8 mouse cellular contexts compared by ENCODE assay signal in genomic region chr7:25688810-25689586, GRCm38 (mm10). TPM values are rescaled to one million over a fixed set of nuclear protein-coding genes. Genes with fewer than 3 reads are reported as not detected.
DNase-seq lines count a peak whose midpoint lies in the region; ATAC-seq lines count a peak whose summit lies in the region.

No protein-coding gene starts in this region.

- peaks cover 12% of the 10 kb centered on the region for H3K36me3 ChIP-seq in heart, embryonic 10.5 days
- no peaks in the 10 kb centered on the region for H3K36me3 ChIP-seq in kidney, embryonic 14.5 days (ENCODE audit: control insufficient read depth, insufficient read depth, low read length)

- intact Hi-C loops in left cerebral cortex, postnatal 4 days (cut with DNase I): no loop called here

- DNase-seq in cerebellum, postnatal 10 days: peak; percentile 60 to 65
- no peak for DNase-seq in cerebellum, adult 9-10 months
- peak; percentile 78 for DNase-seq in embryo, embryonic 11 days
- DNase-seq in heart, embryonic 10.5 days (ENCODE audit: low spot score): peak; percentile 93
- DNase-seq in lung, postnatal 36 days: peak; percentile 90
- DNase-seq in spleen, adult 18-20 months: peak; percentile 82 to 83
- no peak for DNase-seq in left cerebral cortex, postnatal 4 days

- H3K4me2 ChIP-seq in kidney, embryonic 14.5 days (replicated peaks; ENCODE audit: low read depth, low read length): peak overlapping the region; percentile 94

- peaks cover 50% of the 10 kb centered on the region for H3K27me3 ChIP-seq in heart, embryonic 10.5 days (ENCODE audit: insufficient read depth, poor library complexity, severe bottlenecking)
- H3K27me3 ChIP-seq in kidney, embryonic 14.5 days (ENCODE audit: control insufficient read depth, insufficient read depth, low read length): peaks cover 20% of the 10 kb centered on the region

- under 1% methylated on average over 50 of the region's 52 CpGs for WGBS in heart, embryonic 10.5 days
- WGBS in kidney, embryonic 14.5 days: under 1% methylated on average over 45 of the region's 52 CpGs

- H3K4me3 ChIP-seq in heart, embryonic 10.5 days: peak overlapping the region; percentile 85
- peak overlapping the region; percentile 59 for H3K4me3 ChIP-seq in kidney, embryonic 14.5 days (ENCODE audit: low read length)

- H3K9me3 ChIP-seq in heart, embryonic 10.5 days: no peaks in the 10 kb centered on the region
- no peaks in the 10 kb centered on the region for H3K9me3 ChIP-seq in kidney, embryonic 14.5 days (ENCODE audit: control insufficient read depth, low read length)

- peaks cover 49% of the 10 kb centered on the region for H3K4me1 ChIP-seq in heart, embryonic 10.5 days
- peaks cover 18% of the 10 kb centered on the region for H3K4me1 ChIP-seq in kidney, embryonic 14.5 days (ENCODE audit: control insufficient read depth, insufficient read depth, low read length)

- peak overlapping the region; percentile 68 for H3K9ac ChIP-seq in kidney, embryonic 14.5 days (ENCODE audit: low read depth, low read length)

- peak overlapping the region; percentile 90 for H3K27ac ChIP-seq in heart, embryonic 10.5 days
- peak overlapping the region; percentile 51; the same call in 1 of the 2 replicates for H3K27ac ChIP-seq in kidney, embryonic 14.5 days (ENCODE audit: low read depth, low read length)

- peak; percentile 42 for ATAC-seq in kidney, embryonic 14.5 days (ENCODE audit: low FRiP score, low TSS enrichment)

RNA-seq across cellular contexts. Expression of gene Tgfb1, which starts 2.2 kb away (rescaled TPM):
- polyA plus RNA-seq in heart, embryonic 10.5 days (2016; fragmentation: Nextera tagmentation; extraction: Ambion mirVana): 4.1 and 4.8 TPM in 2 replicates
- polyA plus RNA-seq in kidney, embryonic 14.5 days (2014; fragmentation: Nextera tagmentation; extraction: Ambion mirVana): 3.8 and 5.1 TPM in 2 replicates
- 10 to 100 TPM in 1 of 2 experiments, 1 to 10 TPM in 1; 8.5 to 10.1 TPM for total RNA-seq in left cerebral cortex, postnatal 4 days (2021)

RNA-seq across cellular contexts. Expression of gene B9d2, which starts 8.4 kb away (rescaled TPM):
- 34.2 and 35.8 TPM in 2 replicates for polyA plus RNA-seq in heart, embryonic 10.5 days (2016; fragmentation: Nextera tagmentation; extraction: Ambion mirVana)
- 33.6 and 36.5 TPM in 2 replicates for polyA plus RNA-seq in kidney, embryonic 14.5 days (2014; fragmentation: Nextera tagmentation; extraction: Ambion mirVana)
- 10 to 100 TPM; 24.7 to 25.7 TPM for total RNA-seq in left cerebral cortex, postnatal 4 days (2021)

RNA-seq across cellular contexts. Expression of gene Tmem91, which starts 14.0 kb away (rescaled TPM):
- 1.1 and 1.9 TPM in 2 replicates for polyA plus RNA-seq in heart, embryonic 10.5 days (2016; fragmentation: Nextera tagmentation; extraction: Ambion mirVana)
- polyA plus RNA-seq in kidney, embryonic 14.5 days (2014; fragmentation: Nextera tagmentation; extraction: Ambion mirVana): 1.8 and 2.5 TPM in 2 replicates
- 10 to 100 TPM; 14.6 to 19.9 TPM for total RNA-seq in left cerebral cortex, postnatal 4 days (2021)

RNA-seq across cellular contexts. Expression of gene Ccdc97, which starts 29.9 kb away (rescaled TPM):
- polyA plus RNA-seq in heart, embryonic 10.5 days (2016; fragmentation: Nextera tagmentation; extraction: Ambion mirVana): 30.1 and 30.2 TPM in 2 replicates
- 24.8 and 32.4 TPM in 2 replicates for polyA plus RNA-seq in kidney, embryonic 14.5 days (2014; fragmentation: Nextera tagmentation; extraction: Ambion mirVana)
- total RNA-seq in left cerebral cortex, postnatal 4 days (2021): 10 to 100 TPM; 47.8 to 48.6 TPM

RNA-seq across cellular contexts. Expression of gene Exosc5, which starts 30.0 kb away (rescaled TPM):
- 50.6 and 74.8 TPM in 2 replicates for polyA plus RNA-seq in heart, embryonic 10.5 days (2016; fragmentation: Nextera tagmentation; extraction: Ambion mirVana)
- 93.5 and 98.8 TPM in 2 replicates for polyA plus RNA-seq in kidney, embryonic 14.5 days (2014; fragmentation: Nextera tagmentation; extraction: Ambion mirVana)
- total RNA-seq in left cerebral cortex, postnatal 4 days (2021): 10 to 100 TPM; 15.1 to 18.4 TPM

Comparison
In these comparisons a context has a peak if more than half of its experiments do, and no peak if none do; other contexts are left out.
1. DNase-seq: peak in cerebellum, postnatal 10 days (2 of 2), embryo, embryonic 11 days (single experiment), heart, embryonic 10.5 days (single experiment), lung, postnatal 36 days (single experiment) and spleen, adult 18-20 months (2 of 2); none in cerebellum, adult 9-10 months (single experiment) and left cerebral cortex, postnatal 4 days (single experiment).